Mouse (Mus musculus) thymus, postnatal 14 days (tissue): ENCODE measurements around the gene Man2a2.

Source experiments
- DNase-seq: peaks from one replicate; pipeline ENCODE4 v3.0.0; 2021

Man2a2 gene

DNA sequence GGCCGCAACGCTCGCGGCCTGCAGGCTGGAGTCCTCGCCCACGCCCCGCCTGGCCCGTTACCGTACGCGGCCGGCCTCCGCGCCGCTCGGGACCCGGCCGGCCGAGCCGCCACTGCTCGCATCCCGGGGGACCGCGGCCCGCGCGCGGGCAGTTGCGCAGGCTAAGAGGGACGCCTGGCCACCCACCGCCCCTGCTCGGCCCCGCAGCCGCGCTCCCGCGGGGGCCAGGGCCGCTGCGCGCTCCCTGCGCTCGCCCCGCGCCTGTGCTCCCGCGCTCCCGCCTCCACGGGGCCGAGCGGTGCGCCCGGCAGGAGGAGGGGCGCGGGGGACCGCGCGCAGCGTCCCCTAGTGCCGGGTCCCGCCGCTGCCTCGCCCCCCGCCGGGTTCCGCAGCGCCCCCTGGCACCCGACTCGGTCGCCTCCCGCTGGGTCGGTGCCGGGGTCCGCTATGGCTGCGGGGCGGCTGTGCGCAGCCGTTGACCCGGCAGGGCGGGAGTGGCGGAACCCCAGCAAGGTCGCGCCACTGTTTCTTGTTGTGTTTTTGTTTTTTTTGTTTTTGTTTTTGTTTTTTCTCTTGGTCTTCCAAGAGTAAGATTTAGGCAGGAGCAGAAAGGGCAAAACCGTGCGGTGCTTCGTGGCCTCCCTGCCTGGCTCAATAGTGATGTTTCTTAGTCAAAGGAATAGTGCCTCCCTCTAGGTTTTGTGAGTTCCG, at the start of gene Man2a2:
Man2a2 (minus strand) TSS at position 335 of the 711 bp plus-strand sequence.
- DNase-seq, result peak; percentile 92

DNA sequence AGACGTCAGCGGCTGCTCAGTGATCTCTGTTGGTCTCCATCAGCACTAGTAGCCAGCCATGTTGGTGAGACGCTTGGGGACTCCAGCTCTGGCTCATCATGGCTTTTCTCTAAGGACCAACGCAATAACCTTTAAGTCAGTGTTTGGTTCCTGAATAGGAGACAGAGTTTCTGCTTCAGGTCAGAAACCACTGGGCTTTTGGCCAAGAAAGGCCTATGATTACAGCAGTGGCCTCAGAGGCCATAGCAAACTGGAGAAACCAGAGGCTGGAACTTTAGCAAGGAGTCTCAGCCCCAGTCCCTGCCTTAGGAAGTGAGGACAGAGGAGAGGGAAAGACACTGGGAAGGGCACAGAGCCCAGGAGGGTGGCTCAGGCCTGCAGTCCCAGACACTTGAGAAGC, 49.4 kb upstream of the Man2a2 start:
- DNase-seq, result no peak

DNA sequence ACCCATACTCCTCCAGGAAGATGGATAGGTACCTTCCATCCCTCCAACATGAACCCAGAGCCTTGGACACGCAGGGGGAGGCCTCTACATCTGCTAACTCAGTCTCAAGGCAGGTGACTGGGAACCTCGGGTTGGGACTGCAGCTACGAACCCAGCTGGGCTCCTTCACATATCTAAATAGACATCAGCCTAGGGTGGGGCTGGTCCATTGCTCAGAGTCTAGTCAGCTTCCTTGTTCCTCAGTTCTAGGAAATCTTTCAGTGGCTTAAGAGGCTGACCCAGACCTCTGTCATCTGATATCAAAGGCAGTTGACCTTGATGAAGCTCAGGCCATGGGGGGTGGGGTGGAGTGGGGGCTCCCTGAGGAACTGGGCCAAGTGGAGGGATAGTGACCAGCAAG, 48.1 kb upstream of the Man2a2 start:
- DNase-seq, result no peak

DNA sequence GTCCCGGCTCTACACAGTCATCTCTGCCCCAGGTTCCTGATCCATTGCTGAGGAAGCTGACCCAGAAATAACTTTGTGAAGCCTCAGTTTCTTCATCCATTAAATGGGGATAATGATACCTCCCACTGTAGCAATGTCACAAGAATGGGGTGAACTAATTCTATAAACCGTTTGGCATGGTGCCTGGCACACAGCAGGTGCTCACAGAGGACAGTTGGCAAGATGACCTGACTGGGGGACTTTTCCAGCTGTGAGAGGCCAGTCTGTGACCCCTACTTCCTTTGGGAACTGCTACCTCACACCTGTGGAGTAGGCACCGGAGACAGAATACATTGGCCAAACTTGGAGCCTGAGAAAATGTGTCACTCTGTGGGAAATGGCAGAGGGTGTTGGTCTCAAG, 46.9 kb upstream of the Man2a2 start:
- DNase-seq, result no peak

DNA sequence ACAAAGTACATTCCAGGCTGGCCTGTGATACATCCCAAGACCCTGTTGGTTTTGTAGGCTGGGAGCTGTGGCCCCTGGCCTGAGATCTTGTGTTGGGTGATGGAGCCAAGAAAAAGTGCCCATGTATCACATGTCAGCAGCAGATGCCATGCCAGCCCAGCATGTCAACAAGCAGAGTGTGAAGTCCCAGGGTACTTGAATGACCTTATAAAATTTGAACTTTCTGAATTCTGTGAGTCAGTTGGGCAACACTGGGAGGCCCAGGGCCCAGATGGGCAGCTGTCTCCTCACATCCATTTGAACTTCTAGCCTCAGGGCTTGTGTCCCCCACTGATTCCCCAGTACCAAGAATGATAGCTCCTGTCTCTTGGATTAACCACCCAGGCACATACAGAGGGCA, 46.4 kb upstream of the Man2a2 start:
- DNase-seq, result no peak

DNA sequence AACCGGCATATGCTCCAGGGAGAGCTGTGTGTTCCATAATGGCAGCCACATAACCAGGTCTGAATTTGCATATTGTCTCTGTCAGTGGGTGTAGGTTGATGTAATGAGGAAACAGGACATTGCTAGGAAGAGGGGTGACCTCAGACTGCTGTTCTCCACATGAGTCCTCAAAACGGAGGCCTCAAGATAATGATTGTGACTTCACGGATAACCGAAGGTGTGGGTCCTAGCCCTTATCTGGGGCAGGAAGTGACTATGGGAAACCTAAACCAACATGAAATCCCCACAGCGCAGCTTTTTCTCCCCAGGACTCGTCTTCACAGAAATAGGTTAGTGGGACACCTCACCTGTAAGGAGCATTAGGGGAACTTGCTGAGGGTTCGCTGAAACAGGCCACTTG, 45.8 kb upstream of the Man2a2 start:
- DNase-seq, result peak; percentile 47

DNA sequence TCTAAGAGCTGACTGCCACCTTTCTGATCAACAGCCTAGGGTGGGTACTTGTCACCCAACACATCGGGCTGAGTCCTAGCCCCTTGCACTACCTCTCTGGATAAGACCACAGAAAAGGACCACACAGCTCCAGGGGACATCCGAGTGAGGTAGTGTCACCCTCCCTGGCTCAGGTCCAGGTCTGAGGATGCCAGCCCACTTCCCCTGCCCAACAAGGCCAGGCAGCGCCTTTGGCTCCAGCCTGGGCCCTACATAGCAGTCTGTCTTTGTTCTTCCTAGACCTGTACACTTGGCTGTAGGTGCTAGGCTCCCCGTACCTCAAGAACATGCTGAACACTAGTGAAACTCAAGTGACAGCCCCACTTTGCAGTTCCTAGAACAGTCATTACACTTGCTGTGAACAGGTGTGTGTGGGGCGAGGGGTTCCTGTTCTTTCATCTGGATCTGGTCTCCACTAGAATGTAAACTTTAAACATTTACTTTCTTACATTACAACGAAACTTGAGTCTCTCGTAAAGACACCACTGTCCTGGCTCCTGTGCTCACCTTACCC, 43.2 kb upstream of the Man2a2 start:
- peak; percentile 52 for DNase-seq

DNA sequence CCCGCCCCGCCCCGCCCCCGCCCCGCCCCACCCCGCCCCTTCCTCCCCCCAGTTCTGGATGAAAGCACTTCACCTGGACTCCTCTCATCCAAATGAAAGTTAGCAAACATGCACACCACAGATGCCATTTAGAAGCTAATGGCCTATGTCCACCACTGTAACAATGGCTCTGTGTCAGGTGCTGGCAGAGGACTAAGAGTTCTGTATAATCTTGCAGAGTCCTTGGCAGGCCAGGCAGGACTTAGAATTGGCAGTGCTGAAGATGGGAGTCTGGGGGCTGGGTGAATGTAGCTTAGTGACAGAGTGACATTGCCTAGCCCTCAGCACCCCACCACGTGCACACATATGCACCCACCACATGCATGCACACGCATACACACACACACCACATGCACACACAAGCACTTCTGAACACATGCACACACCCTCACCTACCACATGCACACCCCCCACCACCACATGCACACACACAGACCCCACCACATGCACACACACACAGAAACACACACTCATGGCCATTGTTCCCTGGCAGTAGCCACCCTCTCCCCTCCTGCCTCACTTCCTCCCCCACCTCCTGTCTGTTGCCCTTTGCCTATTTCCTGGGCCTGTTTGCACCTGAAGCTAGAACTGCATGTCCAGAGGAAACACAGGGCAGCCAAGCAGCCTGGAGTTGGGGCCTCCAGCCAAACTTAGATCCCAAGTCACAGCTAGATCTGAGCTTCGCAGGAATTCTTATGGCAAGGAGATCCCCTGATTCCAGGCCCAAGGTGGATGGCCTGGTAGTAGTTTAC, 42.5 kb upstream of the Man2a2 start:
- peak; percentile 56 for DNase-seq

DNA sequence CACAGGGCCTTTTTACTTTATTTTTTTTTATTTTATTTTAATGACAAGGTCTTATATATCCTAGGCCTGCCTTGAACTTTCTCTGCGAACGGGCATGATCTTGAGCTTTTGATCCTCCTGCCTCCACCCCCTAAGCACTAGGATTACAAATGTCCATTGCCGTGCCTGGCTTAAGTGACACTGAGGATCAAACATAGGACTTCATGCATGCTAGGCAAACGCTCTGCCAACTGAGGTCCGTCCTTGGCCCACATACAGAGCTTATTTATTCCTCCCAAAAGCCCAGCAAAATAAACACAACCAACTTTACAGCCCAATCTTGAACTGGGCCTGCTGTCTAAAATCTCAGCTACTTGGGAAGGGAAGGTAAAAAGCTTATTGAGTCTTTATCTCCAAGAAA, 41.6 kb upstream of the Man2a2 start:
- DNase-seq, result no peak

DNA sequence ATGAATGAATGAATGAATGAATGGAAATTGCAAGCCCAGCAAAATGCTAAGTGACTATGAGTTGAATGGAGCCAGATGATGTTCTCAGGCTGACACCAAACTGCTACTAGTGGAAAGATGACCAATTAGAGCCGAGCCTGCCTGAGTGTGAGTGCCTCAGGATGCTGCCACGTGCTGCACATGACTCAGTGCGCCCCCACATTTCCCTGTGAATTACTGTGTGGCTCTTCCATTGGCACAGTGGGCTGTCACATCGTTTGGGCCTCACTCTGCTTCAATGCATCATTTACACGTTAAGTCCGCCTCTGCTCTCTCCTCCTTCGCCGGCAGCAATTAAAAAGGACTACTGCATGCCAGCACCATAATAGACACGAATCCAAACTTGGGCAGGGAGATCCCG, 41.1 kb upstream of the Man2a2 start:
- DNase-seq, result no peak

DNA sequence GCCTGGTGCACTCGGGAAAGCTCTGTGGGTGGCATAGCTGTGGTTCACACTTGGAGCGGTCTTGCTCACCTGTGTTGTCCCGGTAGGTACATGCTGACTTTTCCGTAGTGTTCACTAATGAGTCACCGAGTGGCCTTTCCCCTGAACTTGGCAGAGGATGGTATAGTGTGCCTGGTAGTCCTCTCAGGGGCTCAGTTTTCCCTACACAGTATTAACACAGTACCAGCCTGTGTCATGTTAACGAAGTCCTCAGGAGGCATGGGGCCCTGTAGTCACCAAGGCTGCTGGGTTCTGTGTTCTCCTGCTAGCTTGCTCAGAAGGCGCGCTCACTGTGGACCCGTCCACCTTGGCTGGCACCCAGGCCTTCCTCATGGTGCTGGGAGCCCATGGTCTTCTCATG, 39.2 kb upstream of the Man2a2 start:
- DNase-seq, result no peak

DNA sequence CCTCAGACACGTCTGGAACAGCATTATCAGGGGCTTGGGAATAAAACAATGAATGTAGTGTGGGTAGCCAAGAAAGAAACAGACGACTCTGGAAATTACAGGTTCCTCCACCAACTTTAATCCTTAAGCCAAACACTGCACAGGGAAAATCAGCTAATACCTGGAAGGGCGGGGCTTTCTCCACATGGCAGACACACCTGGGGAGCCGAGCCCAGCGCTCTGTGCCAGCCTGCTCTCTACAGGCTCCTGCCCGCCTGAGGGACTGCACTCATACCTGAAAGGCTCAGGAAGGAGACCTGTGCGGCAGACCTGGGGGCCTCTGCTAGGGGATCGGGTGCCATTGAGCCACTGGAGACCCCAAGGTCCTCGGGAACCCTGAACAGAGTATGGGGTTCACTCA, 36.5 kb upstream of the Man2a2 start:
- no peak for DNase-seq

DNA sequence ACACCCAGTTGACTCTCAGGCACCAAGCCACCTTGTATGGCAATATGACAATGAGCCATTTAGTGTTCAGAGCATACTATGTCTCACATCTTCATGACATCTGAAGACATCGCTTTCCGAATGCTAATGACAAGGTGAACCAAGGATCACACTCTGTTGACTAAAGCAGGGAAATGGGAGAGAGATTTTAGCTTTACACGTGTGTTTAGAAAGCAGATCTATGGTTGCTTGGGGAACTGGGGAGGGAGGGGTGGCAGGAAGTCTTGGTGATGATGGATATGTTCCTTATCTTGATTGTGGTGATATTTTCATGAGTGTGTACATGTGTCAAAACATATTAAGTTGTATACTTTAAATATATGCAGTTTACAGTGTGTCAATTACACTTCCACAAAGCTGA, 35.0 kb upstream of the Man2a2 start:
- no peak for DNase-seq

DNA sequence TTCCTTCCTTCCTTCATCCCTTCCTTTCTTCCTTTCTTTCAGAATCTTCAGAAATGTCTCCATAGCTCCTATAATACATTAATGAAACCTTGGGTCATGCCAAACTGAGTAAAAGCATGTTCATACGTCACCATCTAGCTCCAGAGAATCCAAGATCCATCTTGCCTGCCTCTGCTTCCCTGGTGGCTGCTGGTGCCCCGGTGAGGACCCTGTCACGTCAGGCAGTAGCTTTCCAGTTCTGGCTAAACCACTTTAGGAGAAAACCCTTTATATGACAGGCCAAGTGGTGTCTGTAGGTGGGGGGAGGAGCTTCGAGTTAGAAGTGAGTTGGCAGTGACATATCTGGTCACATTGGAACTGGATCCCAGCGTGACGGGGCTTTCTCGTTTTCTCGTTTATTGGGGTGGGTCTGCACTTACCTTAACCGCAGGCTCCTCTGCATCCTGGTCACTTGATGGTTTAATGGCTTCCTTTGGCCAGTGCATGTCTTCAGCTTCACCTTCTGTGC, 34.1 kb upstream of the Man2a2 start, which contains the start of gene Furin:
Furin (minus strand) TSS at position 249 of the 508 bp plus-strand sequence.
- DNase-seq, result no peak

DNA sequence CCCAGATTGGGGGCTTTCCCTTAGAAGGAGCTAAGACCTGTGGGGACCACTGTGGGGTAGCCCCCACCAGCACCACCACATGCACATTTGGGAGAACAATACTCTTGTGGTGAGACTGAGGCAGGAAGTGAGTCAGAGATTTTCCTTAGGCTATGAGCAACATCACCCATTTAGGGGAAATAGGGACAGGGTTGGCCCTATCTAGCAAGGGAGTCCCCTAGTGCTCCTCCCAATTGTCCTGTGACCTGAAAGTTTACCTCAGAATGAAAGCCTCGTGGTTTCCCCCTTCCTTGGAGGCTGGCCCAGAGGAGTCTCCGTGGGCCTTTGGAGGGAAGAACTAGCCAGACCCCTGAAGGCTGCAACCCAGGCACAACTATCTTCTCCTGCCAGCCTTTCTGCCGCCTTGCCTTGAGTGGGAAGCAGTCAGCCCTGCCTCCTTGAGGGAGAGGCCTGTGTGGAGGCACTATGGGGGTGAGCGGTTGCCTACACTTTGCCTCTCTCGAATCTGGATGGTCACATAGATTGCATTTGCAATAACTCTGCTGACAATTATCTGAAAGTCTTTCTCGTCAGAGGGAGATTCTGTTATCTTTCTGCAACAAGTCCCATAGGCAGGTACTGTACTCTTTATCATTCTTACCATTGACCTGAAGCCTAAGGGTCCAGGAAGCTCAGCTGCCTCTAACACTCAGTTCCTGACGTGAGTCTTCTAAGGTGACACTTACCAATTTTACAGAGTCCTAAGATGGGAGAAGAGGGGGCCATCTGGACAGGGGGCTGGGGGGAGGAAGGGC, 33.1 kb upstream of the Man2a2 start:
- peak; percentile 34 for DNase-seq

DNA sequence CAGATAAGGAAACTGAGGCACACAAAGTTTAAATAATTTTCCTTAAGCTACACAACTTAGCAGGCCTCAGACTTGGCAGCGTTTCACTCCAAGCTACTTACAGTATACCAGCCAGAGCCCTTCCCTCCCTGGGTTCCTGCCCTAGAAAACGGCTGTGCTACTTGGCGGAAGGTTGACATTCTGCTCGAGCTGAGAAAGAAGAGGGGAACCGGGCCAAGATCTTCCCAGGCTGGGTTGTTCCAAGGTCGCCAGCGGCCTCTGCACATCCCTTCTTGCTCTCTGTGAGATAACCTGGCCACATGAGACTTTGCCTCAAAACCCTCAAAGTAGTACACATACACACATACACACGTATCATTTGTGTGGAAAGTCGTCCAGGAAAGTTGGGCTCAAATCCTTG, 32.4 kb upstream of the Man2a2 start:
- no peak for DNase-seq

DNA sequence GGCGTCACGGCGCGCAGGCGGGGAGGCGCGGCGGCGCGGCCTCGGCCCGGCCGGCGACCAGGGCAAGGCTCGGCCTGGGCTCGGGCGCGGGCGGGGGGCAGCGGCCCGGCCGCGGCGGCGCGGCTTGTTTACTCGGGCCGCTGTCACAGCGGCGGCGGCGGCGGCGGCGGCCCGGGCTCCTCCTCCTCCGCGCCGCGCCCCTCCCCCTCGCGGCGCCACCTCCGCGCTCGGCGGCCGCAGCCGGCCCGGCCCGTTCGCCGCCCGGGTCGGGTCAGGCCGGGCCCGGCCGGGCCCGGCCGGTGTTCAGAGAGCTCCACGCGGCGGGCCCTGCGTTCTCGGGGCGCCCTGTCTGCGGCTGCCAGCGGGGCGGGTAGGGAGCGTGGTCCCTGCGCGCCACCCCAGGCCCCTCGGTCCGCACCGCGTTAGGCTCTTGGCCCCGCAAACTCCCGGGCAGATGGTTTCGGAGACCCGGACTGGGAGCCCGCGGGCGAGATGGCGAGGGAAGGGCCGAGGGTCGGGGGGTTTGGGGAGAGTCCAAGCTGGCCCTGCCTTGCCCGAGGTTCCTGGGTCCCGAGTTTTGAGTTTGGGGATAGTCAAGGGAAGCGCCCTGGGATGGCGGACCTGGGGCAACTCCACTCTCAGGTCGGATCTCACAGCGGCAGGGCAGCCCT, 31.6 kb upstream of the Man2a2 start:
- DNase-seq, result peak; percentile 71

DNA sequence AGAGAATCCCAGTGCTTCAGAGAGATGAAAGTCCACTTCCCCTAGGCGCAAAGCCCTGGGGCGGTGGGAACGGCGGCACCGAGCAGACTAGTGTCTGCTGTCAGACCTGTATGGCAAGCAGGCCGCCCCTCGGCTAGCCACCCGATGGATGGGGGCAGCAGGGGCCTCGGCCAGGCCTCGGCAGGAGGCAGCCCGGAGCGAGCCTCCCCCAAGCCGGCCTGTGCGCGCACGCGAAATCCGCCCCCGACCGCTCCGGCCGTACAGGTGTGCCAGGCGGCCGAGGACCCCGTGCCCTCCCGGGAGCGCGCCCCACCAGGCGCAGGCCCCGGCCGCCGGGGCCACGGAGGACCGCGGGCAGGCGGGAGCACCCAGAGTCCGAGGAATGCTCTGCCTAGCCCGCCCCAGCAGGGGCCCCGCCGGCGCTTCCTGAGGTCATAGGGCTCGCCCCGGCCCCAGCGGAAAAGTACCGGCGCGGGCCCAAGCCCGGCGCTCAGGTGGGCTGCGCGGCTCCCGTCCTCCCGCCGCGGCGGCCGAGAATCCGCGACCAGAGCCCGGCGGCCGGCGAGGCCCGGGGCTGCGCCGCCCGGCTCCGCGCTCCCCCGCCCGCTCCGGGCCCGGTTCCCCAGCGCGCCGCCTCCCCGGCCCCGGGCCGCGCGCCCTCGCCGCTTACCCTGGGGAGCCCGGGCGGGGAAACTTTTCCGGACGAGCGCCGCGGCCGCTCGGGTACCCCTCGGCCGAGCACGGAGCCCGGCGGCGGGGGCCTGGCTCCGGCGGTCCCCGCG, 30.9 kb upstream of the Man2a2 start:
- peak; percentile 58 for DNase-seq

DNA sequence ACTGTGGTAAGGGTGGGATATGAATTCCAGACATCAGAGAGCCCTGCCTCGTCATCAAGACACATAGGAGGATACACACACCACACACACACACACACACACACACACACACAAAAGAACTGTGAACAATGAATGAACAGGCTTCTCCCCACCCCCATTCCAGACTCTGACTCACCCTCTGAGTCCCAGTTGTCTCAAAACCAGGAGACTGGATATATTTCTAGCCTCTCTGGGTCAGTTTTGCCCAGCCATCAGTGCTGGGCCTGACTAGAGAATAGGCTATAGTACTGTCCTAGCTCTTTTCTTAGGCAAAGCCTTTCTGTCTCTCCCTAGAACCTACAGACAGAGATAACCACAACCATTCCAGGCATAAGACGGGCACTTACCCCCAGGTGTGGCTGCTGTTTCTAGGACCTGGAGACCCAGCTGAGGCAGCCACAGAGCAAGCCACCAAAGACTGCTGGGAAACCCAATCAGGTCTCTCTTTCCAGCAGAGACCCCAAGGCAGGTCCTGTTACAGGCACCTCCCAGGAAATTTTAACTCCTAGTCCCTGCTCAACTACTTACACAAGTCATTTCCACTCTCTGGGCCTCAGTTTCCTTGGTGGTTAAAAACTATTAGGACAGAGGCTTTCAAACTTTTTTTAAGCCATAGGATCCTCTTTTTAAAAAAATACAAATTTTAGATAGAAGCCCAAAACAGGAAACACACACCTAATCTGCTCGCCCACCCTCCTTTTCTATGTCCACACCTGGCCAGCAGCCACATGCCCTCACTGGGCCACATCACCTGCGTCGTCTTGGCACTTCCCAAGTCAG, 30.1 kb upstream of the Man2a2 start:
- no peak for DNase-seq

DNA sequence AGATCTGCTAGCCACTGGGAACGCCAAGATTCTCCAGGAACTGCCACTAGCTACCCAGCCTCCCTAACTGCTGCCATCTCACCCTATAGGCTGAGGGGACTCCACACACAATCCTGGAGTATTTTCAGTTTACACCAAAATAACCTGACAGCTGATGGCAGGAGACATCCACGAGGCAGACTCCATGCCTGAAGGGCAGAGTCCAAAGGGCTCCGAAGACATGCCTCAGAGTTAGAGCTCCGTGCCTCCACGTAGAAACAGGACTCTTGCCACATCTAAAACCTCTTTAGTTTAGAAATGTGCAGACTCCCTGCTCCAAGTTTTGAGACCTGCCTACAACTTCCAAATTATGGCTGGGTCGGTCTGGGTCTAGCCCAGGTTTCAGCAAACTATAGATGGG, 29.4 kb upstream of the Man2a2 start:
- no peak for DNase-seq

DNA sequence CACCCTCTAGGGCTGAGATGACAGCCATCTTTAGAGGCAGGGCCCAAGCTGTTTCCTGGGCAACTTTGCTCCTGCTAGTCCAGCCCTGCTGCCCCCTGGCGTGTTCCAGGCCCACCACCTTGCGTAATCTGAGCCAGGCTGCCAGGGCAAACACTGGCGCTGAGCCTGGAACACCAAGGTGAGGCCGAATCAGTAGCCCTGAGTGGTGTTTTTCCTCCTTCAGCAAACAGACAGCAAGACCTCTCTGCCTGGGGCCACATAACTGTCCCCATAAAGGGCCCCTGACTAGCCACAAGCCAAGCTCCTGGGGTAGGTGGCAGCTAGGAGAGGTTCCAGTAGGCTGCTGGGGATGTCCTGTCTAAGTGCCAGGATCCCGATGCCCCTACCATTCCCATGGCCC, 28.9 kb upstream of the Man2a2 start:
- DNase-seq, result no peak
